Mouse (Mus musculus) testis, adult 2 months (tissue): ENCODE results near the gene Ptpdc1. TPM values are rescaled to one million over a fixed set of nuclear protein-coding genes. Genes with fewer than 3 reads are reported as not detected.

Source experiments
- H3K27ac ChIP-seq: fragments of 200-500 bp; 2 replicates; pipeline ENCODE4 v1.5.1; 2012; ENCODE audit warnings: low read depth, low read length; ENCODE audit not compliant: control insufficient read depth, insufficient read depth
- H3K27me3 ChIP-seq: fragments of 200-500 bp; 2 replicates; pipeline ENCODE4 v1.6.1; 2012; ENCODE audit warnings: mild to moderate bottlenecking, low read length, moderate library complexity; ENCODE audit not compliant: control insufficient read depth, insufficient read depth
- H3K36me3 ChIP-seq: fragments of 200-500 bp; 2 replicates; pipeline ENCODE4 v1.6.1; 2012; ENCODE audit warnings: mild to moderate bottlenecking, low read length; ENCODE audit not compliant: control insufficient read depth, insufficient read depth
- H3K4me1 ChIP-seq: fragments of 200-500 bp; 2 replicates; pipeline ENCODE4 v1.6.1; 2012; ENCODE audit warnings: low read length; ENCODE audit not compliant: control insufficient read depth, insufficient read depth
- H3K4me3 ChIP-seq: fragments of 200-500 bp; 2 replicates; pipeline ENCODE4 v1.5.1; 2012; ENCODE audit warnings: low read depth, mild to moderate bottlenecking, low read length, moderate library complexity, mixed read lengths; ENCODE audit not compliant: control insufficient read depth
- CTCF ChIP-seq: fragments of 200-500 bp; IDR thresholded peaks from 2 replicates; pipeline ENCODE4 v1.5.1; 2012; ENCODE audit warnings: low read depth, mild to moderate bottlenecking, inconsistent platforms, low read length, moderate library complexity; ENCODE audit not compliant: control insufficient read depth, insufficient read depth, insufficient replicate concordance
- POLR2A ChIP-seq: fragments of 200-500 bp; IDR thresholded peaks from 2 replicates; pipeline ENCODE4 v1.6.1; 2012; ENCODE audit warnings: low read depth, mild to moderate bottlenecking, inconsistent platforms, low read length, moderate library complexity; ENCODE audit not compliant: control insufficient read depth
- polyA plus RNA-seq: library from polyadenylated mRNA; depleted of rRNA; stranded (reverse); fragments of >200 nt; gene quantifications from 2 replicates; pipeline ENCODE4 v1.2.3, GENCODE M21; 2012

Ptpdc1 gene
- polyA plus RNA-seq, 1 experiment = 38.7 TPM

DNA sequence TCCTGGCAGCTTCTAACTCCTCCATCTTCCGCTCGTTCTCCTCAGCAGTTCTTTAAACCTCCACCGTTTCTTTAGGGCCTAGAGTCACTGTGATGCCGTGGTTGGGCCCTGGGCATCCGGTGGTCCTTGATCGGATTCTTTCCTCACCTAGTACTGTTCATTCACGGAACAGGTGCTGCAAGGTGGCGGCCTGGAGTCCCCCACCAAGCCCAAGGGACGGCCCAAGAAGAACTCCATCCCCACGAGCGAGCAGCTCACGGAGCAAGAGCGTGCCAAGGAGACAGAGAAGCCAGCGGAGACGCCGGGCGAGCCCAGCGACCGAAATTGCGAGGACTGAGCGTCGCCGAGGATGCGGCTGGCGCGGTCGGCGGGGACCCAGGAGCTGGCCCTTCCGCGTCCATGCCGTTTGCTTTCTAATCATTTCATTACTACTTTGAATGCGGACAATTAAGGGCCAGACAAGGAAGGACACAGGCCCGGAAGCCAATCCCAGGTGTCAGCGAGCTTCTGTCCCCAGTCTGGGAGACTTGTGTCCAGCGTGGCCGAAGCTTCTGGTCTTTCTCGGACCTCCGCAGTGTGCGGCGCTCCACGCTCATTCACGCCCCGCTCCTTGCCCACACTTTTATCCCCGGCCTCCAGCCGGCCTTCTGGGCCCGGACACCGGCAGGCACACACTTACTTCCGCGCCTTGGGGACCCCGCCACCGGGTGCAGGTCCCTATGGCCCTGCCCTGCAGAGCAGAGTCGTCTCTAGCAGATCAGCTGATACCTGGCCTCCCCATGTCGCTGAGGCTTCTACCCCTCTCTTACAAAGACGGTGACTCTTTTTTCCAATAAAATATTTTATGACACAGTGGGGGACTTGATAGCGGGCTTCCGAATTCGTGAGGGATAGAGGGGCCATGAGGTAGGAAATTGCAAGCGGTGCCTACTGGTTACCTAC, 40.5 kb upstream of the Ptpdc1 start:
- H3K4me1 ChIP-seq = peaks cover 31% of the 10 kb centered on the region
- no peaks in the 10 kb centered on the region for H3K36me3 ChIP-seq
- H3K27ac ChIP-seq = no peak overlapping the region
- TF ChIP-seq POLR2A (no peak), CTCF (no peak)
- H3K4me3 ChIP-seq = no peak overlapping the region
- peaks cover 9% of the 10 kb centered on the region for H3K27me3 ChIP-seq

DNA sequence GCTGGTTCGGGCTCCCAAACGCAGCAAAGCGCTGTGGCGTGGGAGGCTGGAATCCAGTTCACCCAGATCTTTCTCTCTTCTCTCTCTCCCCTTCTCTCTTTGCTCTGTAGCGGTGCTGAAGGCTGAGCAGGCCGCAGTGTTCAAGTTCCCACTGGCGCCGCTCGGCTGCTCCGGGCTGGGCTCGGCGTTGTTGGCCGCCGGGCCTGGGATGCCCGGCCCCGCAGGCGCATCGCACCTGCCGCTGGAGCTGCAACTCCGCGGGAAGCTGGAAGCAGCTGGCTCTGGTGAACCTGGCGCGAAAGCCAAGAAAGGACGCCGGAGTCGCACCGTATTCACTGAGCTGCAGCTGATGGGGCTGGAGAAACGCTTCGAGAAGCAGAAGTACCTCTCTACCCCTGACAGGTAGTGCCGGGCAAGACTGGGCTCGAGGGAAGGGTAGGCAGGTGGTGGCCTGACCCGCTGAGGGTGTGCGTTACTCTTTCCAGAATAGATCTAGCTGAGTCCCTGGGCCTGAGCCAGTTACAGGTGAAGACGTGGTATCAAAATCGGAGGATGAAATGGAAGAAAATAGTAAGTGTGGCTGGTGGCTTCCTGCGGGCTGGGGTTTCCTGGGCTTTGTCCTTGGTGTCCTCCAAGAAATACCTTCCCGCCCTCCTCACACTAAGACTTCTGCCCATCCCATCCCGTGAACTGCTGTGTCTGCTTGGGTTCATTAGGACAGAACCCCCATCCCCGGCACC, 39.6 kb upstream of the Ptpdc1 start:
- Histone ChIP-seq H3K27ac (no peak overlapping the region), H3K4me1 (peaks cover 31% of the 10 kb centered on the region), H3K27me3 (peaks cover 12% of the 10 kb centered on the region), H3K4me3 (no peak overlapping the region), H3K36me3 (no peaks in the 10 kb centered on the region)
- TF ChIP-seq POLR2A = no peak
- no peak for TF ChIP-seq CTCF

DNA sequence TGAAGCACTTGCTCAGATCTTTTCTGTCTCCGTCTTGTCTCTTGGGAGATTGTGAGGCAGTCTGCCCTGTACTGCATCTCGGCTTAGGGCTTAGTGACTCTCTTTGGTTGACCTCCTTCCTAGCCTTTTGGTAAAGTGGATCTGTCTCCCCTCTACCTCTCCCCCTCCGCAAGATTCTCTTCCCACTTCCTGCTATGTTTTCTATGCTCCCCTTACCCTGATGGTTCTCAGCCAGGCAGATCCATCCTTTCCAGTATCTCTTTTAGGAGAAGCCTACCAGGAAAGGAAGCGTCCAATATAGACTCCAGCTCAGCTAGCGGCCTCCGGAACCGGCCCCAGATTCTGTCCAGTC, 38.5 kb upstream of the Ptpdc1 start:
- Histone ChIP-seq H3K4me3 (no peak overlapping the region), H3K27ac (no peak overlapping the region), H3K27me3 (peaks cover 16% of the 10 kb centered on the region), H3K36me3 (no peaks in the 10 kb centered on the region), H3K4me1 (peaks cover 23% of the 10 kb centered on the region)
- no peak for TF ChIP-seq CTCF
- no peak for TF ChIP-seq POLR2A

DNA sequence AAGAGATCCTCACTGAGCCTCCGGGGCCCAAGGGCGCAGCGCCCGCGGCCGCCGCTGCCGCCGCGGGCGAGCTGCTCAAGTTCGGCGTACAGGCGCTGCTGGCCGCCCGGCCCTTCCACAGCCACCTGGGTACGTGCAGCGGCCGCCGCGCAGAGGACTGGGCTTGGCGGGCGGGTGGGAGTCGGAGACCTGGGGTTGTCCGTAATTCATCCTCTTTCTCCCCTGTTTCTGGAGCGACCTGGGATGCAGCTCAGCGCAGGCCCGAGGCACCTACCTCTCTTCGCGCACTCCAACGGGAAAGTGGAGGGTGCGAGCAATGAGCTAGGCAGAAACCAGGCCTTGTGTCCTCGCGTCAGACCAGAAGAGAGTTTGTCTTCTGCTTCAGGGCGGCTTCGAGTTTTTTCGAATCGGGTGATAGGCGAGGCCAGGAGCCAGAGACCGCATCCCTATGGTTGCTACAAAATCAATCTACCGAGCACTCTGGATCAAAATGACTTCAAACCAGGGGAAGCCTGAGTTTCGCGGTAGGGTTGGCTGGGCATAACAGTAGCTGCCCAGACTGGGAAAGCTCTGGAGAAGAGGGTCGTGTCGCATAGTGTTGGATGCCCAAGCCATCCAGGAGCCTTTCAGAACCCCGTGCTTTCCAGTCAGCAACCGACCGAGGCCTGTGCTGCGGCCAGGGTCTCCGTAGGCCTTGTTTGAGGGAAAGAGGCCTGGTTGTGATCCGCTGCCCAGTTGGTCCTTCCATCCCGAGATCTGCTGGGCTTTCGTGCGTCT, 37.9 kb upstream of the Ptpdc1 start:
- no peak overlapping the region for H3K27ac ChIP-seq
- no peaks in the 10 kb centered on the region for H3K36me3 ChIP-seq
- H3K4me3 ChIP-seq = peak overlapping the region; percentile 38; the same call in 1 of the 2 replicates
- peaks cover 17% of the 10 kb centered on the region for H3K27me3 ChIP-seq
- TF ChIP-seq CTCF = no peak
- no peak for TF ChIP-seq POLR2A
- peaks cover 25% of the 10 kb centered on the region for H3K4me1 ChIP-seq

DNA sequence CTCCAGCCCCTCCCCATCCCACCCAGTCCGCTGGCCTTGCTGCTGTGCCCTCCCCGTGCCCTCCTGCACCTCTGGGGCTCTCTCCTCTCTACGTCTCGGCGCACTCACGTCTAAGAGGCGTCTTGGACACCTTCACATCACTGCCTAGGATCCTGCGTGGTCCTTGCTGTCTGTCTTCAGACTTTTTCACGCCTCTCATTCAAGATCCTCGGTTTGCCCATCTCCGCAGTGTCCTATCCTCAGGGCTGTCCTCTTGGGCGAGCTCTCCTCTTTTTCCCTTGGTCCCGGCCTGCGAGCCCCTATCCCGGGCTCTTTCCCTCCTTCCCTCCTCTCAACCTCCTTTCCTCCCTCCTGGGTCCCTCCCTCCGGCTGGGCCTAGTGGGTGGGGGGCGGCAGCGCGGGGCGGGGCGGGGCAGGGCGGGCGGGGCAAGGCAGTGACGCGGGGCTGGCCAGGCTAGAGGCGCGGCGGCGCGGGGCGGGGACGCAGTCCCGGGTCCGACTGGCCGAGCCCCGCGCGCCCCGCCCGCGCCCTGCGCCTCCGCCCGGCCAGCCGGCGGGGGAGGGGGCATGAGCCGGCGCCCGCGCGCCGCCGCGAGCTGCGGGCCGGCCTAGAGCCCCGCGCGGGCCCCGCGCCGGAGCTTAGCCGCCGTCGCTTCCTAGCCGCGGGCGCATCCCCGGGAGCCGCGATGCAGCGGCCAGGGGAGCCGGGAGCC, 37.1 kb upstream of the Ptpdc1 start, which contains the start of gene Barx1:
Barx1 (plus strand) TSS at position 568 of the 713 bp plus-strand sequence.
- H3K27me3 ChIP-seq = peaks cover 17% of the 10 kb centered on the region
- TF ChIP-seq POLR2A (no peak), CTCF (no peak)
- H3K4me1 ChIP-seq = peaks cover 25% of the 10 kb centered on the region
- H3K36me3 ChIP-seq = no peaks in the 10 kb centered on the region
- peak within 1 kb of the TSS; percentile 38; the same call in 1 of the 2 replicates for H3K4me3 ChIP-seq
- no peak within 1 kb of the TSS for H3K27ac ChIP-seq

DNA sequence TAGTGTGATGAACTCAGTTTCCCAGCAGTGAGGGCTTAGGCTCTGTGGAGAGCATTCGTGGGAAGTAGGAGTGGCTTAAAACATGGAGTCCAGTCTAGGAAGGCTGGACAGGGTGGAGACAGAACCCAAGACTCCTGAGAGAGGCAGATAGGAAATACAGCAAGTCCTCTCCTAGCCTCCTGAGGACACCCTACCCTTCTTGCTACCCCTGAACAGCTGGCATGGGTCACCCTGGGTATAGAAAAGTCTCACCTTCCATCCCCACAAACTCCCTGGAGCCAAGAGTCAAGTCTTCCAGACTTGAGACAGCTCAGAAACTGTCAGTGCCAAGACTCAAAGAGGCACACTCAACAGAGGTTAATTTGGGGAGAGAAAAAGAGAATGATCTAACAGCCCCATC, 36.1 kb upstream of the Ptpdc1 start:
- H3K36me3 ChIP-seq = no peaks in the 10 kb centered on the region
- no peak overlapping the region for H3K27ac ChIP-seq
- no peak overlapping the region for H3K4me3 ChIP-seq
- peaks cover 25% of the 10 kb centered on the region for H3K4me1 ChIP-seq
- TF ChIP-seq CTCF (no peak), POLR2A (no peak)
- peaks cover 17% of the 10 kb centered on the region for H3K27me3 ChIP-seq
